Mouse (Mus musculus): Measurements from ENCODE around the gene Ahdc1. TPM values are rescaled to one million over a fixed set of nuclear protein-coding genes. Genes with fewer than 3 reads are reported as not detected.

The Ahdc1 gene
- total and polyA plus RNA-seq, 3 experiments: 2.5 to 8.8 TPM; not detected in 1

GRCm38 (mm10) chr4:133012776-133013265 lies 1.8 kb downstream of the Ahdc1 start:
- Histone ChIP-seq H3K9me3 (replicated peaks; ENCODE audit: insufficient read depth, low read length) (no peaks in the 10 kb centered on the region), H3K4me1 (ENCODE audit: control insufficient read depth in 1 of 2, insufficient read depth in 2 of 2, low read length in 2 of 2) (peaks cover 8 to 14% of the 10 kb centered on the region in 2 experiments; a peak in 3 of 4 replicates), H3K27me3 (ENCODE audit: control insufficient read depth in 1 of 2, insufficient read depth in 2 of 2, low read length in 2 of 2) (no peaks in the 10 kb centered on the region), H3K36me3 (ENCODE audit: control insufficient read depth in 1 of 2, insufficient read depth in 2 of 2, low read length in 2 of 2) (peaks cover 0 to 6% of the 10 kb centered on the region in 2 experiments; a peak in 2 of 4 replicates), H3K4me3 (ENCODE audit: control insufficient read depth in 1 of 2, insufficient read depth in 1 of 2, low read depth in 2 of 2, low read length in 2 of 2) (no peak overlapping the region), H3K27ac (ENCODE audit: control insufficient read depth, low read depth, low read length) (no peak overlapping the region), H3K79me2 (ENCODE audit: control insufficient read depth, insufficient read depth, low read length, poor library complexity) (no peaks in the 10 kb centered on the region; the same call in 1 of the 2 replicates), H3K9ac (ENCODE audit: control insufficient read depth, low read depth, low read length, poor library complexity, severe bottlenecking) (no peak overlapping the region)
- TF ChIP-seq ZNF384 (IDR thresholded peaks at IDR 0.05; ENCODE audit: low read depth, low read length): no peak
- no peak for DNase-seq (ENCODE audit: low read depth, low spot score)

DNA sequence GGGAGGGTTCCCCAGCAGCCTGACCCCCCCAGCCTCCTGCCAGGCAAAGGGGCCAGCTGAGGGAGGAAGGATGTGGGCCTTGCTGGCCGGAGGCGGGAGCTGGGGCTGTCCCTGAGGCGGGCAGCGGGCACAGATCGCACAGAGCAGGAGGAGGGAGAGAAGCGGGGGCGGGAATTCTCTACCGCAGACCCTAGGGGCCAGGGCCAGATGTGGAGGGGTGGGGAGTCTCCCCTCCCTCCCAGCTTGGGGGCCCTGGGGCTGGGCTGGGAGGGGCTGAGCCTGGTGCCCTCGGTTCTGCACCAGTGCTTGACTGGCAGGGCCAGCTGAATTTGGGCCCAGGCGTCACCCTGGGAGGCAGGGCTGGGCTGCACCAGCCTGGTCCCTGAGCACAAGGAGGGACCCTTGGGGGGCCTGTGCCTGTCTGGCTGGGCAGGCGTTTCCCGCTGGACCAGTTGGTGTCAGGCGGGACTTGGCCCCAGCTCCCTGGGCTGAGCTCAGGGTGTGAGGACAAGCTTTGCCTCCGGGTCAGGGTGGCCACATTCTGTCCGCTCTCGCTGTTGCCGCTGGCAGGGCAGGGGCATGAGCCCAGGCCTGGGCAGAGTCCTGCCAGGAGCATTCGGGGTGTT lies 2.3 kb downstream of the Ahdc1 start:
- H3K27me3 ChIP-seq (ENCODE audit: control insufficient read depth in 1 of 2, insufficient read depth in 2 of 2, low read length in 2 of 2): no peaks in the 10 kb centered on the region
- DNase-seq (ENCODE audit: low read depth, low spot score): no peak

DNA sequence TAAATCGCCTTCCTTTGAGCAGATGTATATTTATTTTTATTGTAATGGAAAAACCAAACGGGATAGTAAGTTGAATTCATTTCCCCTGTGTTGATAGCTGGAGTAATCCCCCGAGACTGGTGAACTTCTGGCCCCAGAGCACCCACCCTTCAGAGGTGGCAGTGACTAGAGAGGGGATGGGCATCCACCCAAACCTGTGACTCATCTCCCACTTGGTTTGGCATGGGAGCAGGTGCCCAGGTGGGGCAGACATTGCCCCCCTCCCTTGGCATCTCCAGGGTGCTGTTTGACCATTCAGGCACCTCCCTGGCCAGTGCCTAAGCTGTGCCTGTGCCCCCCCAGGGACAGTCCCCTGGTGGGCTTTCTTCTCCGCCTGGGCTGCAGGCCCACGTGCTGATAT lies 3.0 kb downstream of the Ahdc1 start:
- Histone ChIP-seq H3K27ac (ENCODE audit: control insufficient read depth, low read depth, low read length) (no peak overlapping the region), H3K4me3 (ENCODE audit: control insufficient read depth in 1 of 2, insufficient read depth in 1 of 2, low read depth in 2 of 2, low read length in 2 of 2) (no peak overlapping the region), H3K9ac (ENCODE audit: control insufficient read depth, low read depth, low read length, poor library complexity, severe bottlenecking) (no peak overlapping the region), H3K9me3 (replicated peaks; ENCODE audit: insufficient read depth, low read length) (no peaks in the 10 kb centered on the region), H3K36me3 (ENCODE audit: control insufficient read depth in 1 of 2, insufficient read depth in 2 of 2, low read length in 2 of 2) (peaks cover 0 to 6% of the 10 kb centered on the region in 2 experiments; a peak in 2 of 4 replicates), H3K27me3 (ENCODE audit: control insufficient read depth in 1 of 2, insufficient read depth in 2 of 2, low read length in 2 of 2) (no peaks in the 10 kb centered on the region), H3K4me1 (ENCODE audit: control insufficient read depth in 1 of 2, insufficient read depth in 2 of 2, low read length in 2 of 2) (peaks cover 3 to 9% of the 10 kb centered on the region in 2 experiments; a peak in 3 of 4 replicates), H3K79me2 (ENCODE audit: control insufficient read depth, insufficient read depth, low read length, poor library complexity) (no peaks in the 10 kb centered on the region; the same call in 1 of the 2 replicates)
- DNase-seq (ENCODE audit: low read depth, low spot score): no peak
- TF ChIP-seq USF2 (IDR thresholded peaks at IDR 0.05; ENCODE audit: borderline replicate concordance in 1 of 2, insufficient read depth in 1 of 2, low read depth in 1 of 2, low read length in 2 of 2) (no peak), KAT2A (conservative IDR thresholded peaks at IDR 0.05; ENCODE audit: low read depth, low read length) (no peak), GATA1 (IDR thresholded peaks at IDR 0.05; ENCODE audit: low read depth, low read length) (no peak), MYC (IDR thresholded peaks at IDR 0.05; ENCODE audit: low read depth, low read length) (no peak), POLR2AphosphoS5 (IDR thresholded peaks at IDR 0.05; ENCODE audit: borderline replicate concordance, low read depth, low read length) (no peak), NELFE (IDR thresholded peaks at IDR 0.05; ENCODE audit: low read depth, low read length) (no peak), RCOR1 (IDR thresholded peaks at IDR 0.05; ENCODE audit: low read depth, low read length) (no peak), SIN3A (IDR thresholded peaks at IDR 0.05; ENCODE audit: low read length) (no peak), HCFC1 (IDR thresholded peaks at IDR 0.05; ENCODE audit: low read depth, low read length) (no peak), ZMIZ1 (IDR thresholded peaks at IDR 0.05; ENCODE audit: low read depth, low read length) (no peak), NRF1 (IDR thresholded peaks at IDR 0.05; ENCODE audit: insufficient read depth, low read depth, low read length, poor library complexity, severe bottlenecking) (no peak), GABPA (IDR thresholded peaks at IDR 0.05; ENCODE audit: low read depth, low read length) (no peak), CHD2 (IDR thresholded peaks at IDR 0.05; ENCODE audit: low read length) (no peak), USF1 (IDR thresholded peaks at IDR 0.05; ENCODE audit: low read depth, low read length) (no peak), TCF12 (IDR thresholded peaks at IDR 0.05; ENCODE audit: low read depth, low read length) (no peak), UBTF (IDR thresholded peaks at IDR 0.05; ENCODE audit: borderline replicate concordance, insufficient read depth, low read depth, low read length) (no peak)

More for the DNA sequence above, 2.3 kb downstream of the Ahdc1 start:
- Histone ChIP-seq H3K9me3 (replicated peaks; ENCODE audit: insufficient read depth, low read length) (no peaks in the 10 kb centered on the region), H3K27ac (ENCODE audit: control insufficient read depth, low read depth, low read length) (no peak overlapping the region), H3K4me3 (ENCODE audit: control insufficient read depth in 1 of 2, insufficient read depth in 1 of 2, low read depth in 2 of 2, low read length in 2 of 2) (no peak overlapping the region), H3K36me3 (ENCODE audit: control insufficient read depth in 1 of 2, insufficient read depth in 2 of 2, low read length in 2 of 2) (peaks cover 0 to 6% of the 10 kb centered on the region in 2 experiments; a peak in 2 of 4 replicates), H3K79me2 (ENCODE audit: control insufficient read depth, insufficient read depth, low read length, poor library complexity) (no peaks in the 10 kb centered on the region; the same call in 1 of the 2 replicates), H3K4me1 (ENCODE audit: control insufficient read depth in 1 of 2, insufficient read depth in 2 of 2, low read length in 2 of 2) (peaks cover 3 to 9% of the 10 kb centered on the region in 2 experiments; a peak in 3 of 4 replicates), H3K9ac (ENCODE audit: control insufficient read depth, low read depth, low read length, poor library complexity, severe bottlenecking) (no peak overlapping the region)
- TF ChIP-seq BHLHE40 (IDR thresholded peaks at IDR 0.05; ENCODE audit: borderline replicate concordance, low read depth, low read length) (no peak), ZNF384 (IDR thresholded peaks at IDR 0.05; ENCODE audit: low read depth, low read length) (no peak), ZC3H11A (IDR thresholded peaks at IDR 0.05; ENCODE audit: low read depth, low read length) (no peak), CTCF (IDR thresholded peaks at IDR 0.05 in 2 of 3, conservative IDR thresholded peaks at IDR 0.05 in 1 of 3; ENCODE audit: control insufficient read depth in 1 of 3, insufficient read depth in 1 of 3, low read depth in 2 of 3, low read length in 3 of 3, poor library complexity in 1 of 3, severe bottlenecking in 1 of 3) (no peak), MAZ (IDR thresholded peaks at IDR 0.05; ENCODE audit: low read depth, low read length) (no peak), JUND (IDR thresholded peaks at IDR 0.05; ENCODE audit: low read depth, low read length) (no peak), KAT2A (conservative IDR thresholded peaks at IDR 0.05; ENCODE audit: low read depth, low read length) (no peak), POLR2AphosphoS5 (IDR thresholded peaks at IDR 0.05; ENCODE audit: borderline replicate concordance, low read depth, low read length) (no peak), TCF12 (IDR thresholded peaks at IDR 0.05; ENCODE audit: low read depth, low read length) (no peak), NELFE (IDR thresholded peaks at IDR 0.05; ENCODE audit: low read depth, low read length) (no peak), USF1 (IDR thresholded peaks at IDR 0.05; ENCODE audit: low read depth, low read length) (no peak), UBTF (IDR thresholded peaks at IDR 0.05; ENCODE audit: borderline replicate concordance, insufficient read depth, low read depth, low read length) (no peak), MAX (IDR thresholded peaks at IDR 0.05; ENCODE audit: low read length) (no peak), MYC (IDR thresholded peaks at IDR 0.05; ENCODE audit: low read depth, low read length) (no peak), ZKSCAN1 (IDR thresholded peaks at IDR 0.05; ENCODE audit: low read depth, low read length) (no peak), USF2 (IDR thresholded peaks at IDR 0.05; ENCODE audit: borderline replicate concordance in 1 of 2, insufficient read depth in 1 of 2, low read depth in 1 of 2, low read length in 2 of 2) (no peak), GABPA (IDR thresholded peaks at IDR 0.05; ENCODE audit: low read depth, low read length) (no peak), MAFK (IDR thresholded peaks at IDR 0.05; ENCODE audit: borderline replicate concordance, low read depth, low read length) (no peak)

Measured in MEL (cell line).